Mouse (Mus musculus): ENCODE measurements at regions not wholly inside any gene's neighbourhood (a gene's known extent, or its start where the extent isn't known, plus 50 kb on each side); places are given as distances from the start of the nearest gene placed in this dataset.

DNA sequence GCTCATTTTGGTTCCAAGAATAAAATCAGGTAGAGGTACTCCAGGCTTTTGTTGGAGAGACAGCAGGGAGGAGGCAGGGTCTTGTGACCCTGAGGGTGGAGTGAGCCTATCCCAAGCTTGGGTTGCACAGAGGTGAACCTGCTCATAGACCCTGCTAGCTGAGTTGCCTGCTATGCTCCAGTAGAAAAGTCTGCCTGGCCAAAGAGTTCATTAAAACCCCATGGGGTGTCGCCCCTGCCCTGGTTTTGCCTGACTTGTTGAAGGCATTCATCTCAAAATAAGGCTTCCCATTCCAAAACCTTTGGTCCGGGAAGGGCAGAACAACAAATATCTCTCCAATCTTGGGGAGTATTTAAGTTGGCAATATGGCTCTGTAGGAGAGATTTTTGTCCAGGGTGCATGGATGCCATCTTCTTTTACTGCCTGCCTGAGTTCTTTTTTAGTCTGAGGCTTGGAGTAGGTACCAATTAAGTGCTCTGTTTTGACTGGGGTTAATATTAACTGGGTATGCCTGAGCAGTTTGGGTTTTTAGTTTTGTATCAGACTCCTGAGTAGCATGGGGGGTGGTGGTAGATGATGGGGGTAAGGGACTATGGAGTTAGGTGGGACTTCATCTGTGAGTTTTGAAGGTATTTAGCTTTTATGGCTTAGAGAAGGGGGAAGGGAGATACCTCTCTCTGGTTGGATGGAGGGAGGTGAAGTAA lies 120.8 kb upstream of the Tmem164 start:
- 60% methylated on average over 2 of the region's 2 CpGs for WGBS

GRCm38 (mm10) chrX:142561788-142562187 lies 119.4 kb upstream of the Tmem164 start:
- WGBS, result 84% methylated on average over 5 of the region's 5 CpGs
- no peak overlapping the region for H3K27ac ChIP-seq (replicated peaks)
- H3K27me3 ChIP-seq (ENCODE audit: low read depth, poor library complexity, severe bottlenecking), result peaks cover 87% of the 10 kb centered on the region
- no peaks in the 10 kb centered on the region for H3K36me3 ChIP-seq
- H3K4me3 ChIP-seq, result no peak overlapping the region
- no peaks in the 10 kb centered on the region for H3K4me1 ChIP-seq
- DNase-seq (ENCODE audit: low spot score), result no peak
- H3K9me3 ChIP-seq (replicated peaks), result no peaks in the 10 kb centered on the region

More for the DNA sequence above, 120.8 kb upstream of the Tmem164 start:
- no peak overlapping the region for H3K27ac ChIP-seq (replicated peaks)
- H3K27me3 ChIP-seq (ENCODE audit: low read depth, poor library complexity, severe bottlenecking), result peaks cover 77% of the 10 kb centered on the region
- no peaks in the 10 kb centered on the region for H3K9me3 ChIP-seq (replicated peaks)
- H3K4me1 ChIP-seq, result no peaks in the 10 kb centered on the region
- H3K36me3 ChIP-seq, result no peaks in the 10 kb centered on the region
- no peak for DNase-seq (ENCODE audit: low spot score)
- no peak overlapping the region for H3K4me3 ChIP-seq

DNA sequence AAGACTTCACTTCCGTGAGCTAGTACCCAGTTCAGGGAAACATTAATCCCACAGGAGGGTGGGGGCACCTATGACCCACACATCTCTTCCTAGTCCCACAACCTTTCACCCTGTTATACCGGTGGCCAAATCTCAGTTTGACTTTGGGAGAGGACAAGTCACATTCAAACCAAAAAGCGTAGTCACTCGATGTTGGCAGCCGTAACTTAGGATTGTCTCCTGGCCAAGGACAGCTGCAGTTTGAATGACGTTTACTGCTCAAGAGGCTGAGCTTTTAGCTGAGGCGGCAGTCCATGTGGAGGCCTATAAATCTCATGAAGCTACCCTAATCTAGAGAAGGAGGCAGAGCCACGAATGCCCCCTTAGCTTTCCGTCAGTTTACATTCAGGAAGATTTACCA lies 117.0 kb upstream of the Tmem164 start:
- Histone ChIP-seq H3K4me3 (no peak overlapping the region), H3K4me1 (no peaks in the 10 kb centered on the region), H3K27me3 (ENCODE audit: low read depth, poor library complexity, severe bottlenecking) (peaks cover 93% of the 10 kb centered on the region), H3K36me3 (no peaks in the 10 kb centered on the region), H3K27ac (replicated peaks) (no peak overlapping the region), H3K9me3 (replicated peaks) (no peaks in the 10 kb centered on the region)
- DNase-seq (ENCODE audit: low spot score), result no peak
- 85% methylated on average over 9 of the region's 9 CpGs for WGBS

DNA sequence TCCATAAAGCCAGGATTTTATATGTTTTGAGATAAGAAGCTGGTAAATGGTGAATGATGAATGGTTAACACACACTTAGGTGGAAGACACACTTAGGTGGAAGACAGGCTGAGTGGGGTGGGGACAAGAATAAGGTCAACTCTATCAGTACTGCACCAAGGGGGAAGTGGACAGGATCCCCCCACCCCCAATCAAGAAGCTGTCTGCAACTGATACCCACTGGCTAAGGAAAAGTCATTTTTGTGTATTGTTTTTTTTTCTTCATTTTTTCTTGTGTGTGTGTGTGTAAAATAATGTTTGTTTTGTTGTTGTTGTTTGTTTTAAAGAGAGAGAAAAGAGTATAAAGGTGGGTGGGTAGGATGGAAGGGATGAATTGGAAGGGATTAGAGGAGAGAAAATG lies 109.4 kb upstream of the Tmem164 start:
- Histone ChIP-seq H3K36me3 (no peaks in the 10 kb centered on the region), H3K4me1 (no peaks in the 10 kb centered on the region), H3K9me3 (replicated peaks) (no peaks in the 10 kb centered on the region), H3K27me3 (ENCODE audit: low read depth, poor library complexity, severe bottlenecking) (peaks cover 59% of the 10 kb centered on the region), H3K4me3 (no peak overlapping the region), H3K27ac (replicated peaks) (no peak overlapping the region)
- DNase-seq (ENCODE audit: low spot score), result no peak

- H3K27me3 ChIP-seq (ENCODE audit: low read depth, poor library complexity, severe bottlenecking), result peaks cover 56% of the 10 kb centered on the region
- 91% methylated on average over 4 of the region's 4 CpGs for WGBS
These were observed 107.2 kb upstream of the Tmem164 start for GRCm38 (mm10) chrX:142574022-142574421.

GRCm38 (mm10) chrX:142574945-142575710 lies 106.1 kb upstream of the Tmem164 start:
- H3K27me3 ChIP-seq (ENCODE audit: low read depth, poor library complexity, severe bottlenecking), result peaks cover 62% of the 10 kb centered on the region
- WGBS, result 63% methylated on average over 10 of the region's 10 CpGs
- no peaks in the 10 kb centered on the region for H3K9me3 ChIP-seq (replicated peaks)
- no peak for DNase-seq (ENCODE audit: low spot score)
- no peaks in the 10 kb centered on the region for H3K36me3 ChIP-seq
- no peak overlapping the region for H3K4me3 ChIP-seq
- no peak overlapping the region for H3K27ac ChIP-seq (replicated peaks)
- H3K4me1 ChIP-seq, result no peaks in the 10 kb centered on the region

More at GRCm38 (mm10) chrX:142574022-142574421, 107.2 kb upstream of the Tmem164 start:
- no peak for DNase-seq (ENCODE audit: low spot score)
- Histone ChIP-seq H3K27ac (replicated peaks) (no peak overlapping the region), H3K4me3 (no peak overlapping the region), H3K9me3 (replicated peaks) (no peaks in the 10 kb centered on the region), H3K36me3 (no peaks in the 10 kb centered on the region), H3K4me1 (no peaks in the 10 kb centered on the region)

- 85% methylated on average over 3 of the region's 3 CpGs for WGBS
- Histone ChIP-seq H3K4me3 (no peak overlapping the region), H3K36me3 (no peaks in the 10 kb centered on the region), H3K27me3 (ENCODE audit: low read depth, poor library complexity, severe bottlenecking) (peaks cover 71% of the 10 kb centered on the region), H3K27ac (replicated peaks) (no peak overlapping the region), H3K9me3 (replicated peaks) (no peaks in the 10 kb centered on the region), H3K4me1 (no peaks in the 10 kb centered on the region)
- no peak for DNase-seq (ENCODE audit: low spot score)
These were observed 105.1 kb upstream of the Tmem164 start for GRCm38 (mm10) chrX:142576127-142576526.

DNA sequence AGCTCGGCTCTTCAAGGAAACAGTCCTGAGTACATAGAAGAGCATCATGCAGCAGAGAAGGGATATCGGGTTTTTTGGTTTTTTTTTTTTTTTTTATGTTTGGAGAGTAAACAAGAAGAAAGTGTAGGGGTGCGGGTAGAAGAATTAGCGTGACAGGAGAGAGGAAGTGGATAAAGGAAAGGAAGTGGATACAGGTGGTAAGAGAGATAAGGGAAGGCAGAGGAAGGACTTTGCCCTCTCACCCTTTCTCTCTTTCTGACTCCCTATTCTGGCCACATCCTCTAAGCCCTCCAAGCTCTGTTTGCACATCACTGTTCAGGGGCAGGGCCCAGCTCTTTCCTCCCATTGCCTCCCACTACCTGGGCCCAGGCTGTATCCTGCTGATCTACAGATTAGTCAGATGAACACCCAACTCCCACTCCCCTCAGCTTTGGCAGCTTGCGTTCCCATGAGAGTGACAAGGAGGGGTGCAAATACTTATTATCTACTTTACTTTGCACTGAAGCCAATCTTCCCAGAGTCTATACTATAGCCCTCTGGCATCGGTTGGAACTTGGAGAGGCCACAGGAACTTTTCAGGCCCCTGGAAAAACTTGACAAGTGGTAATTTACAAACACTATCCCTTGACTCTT lies 103.6 kb upstream of the Tmem164 start:
- Histone ChIP-seq H3K4me3 (no peak overlapping the region), H3K4me1 (no peaks in the 10 kb centered on the region), H3K36me3 (no peaks in the 10 kb centered on the region), H3K27me3 (ENCODE audit: low read depth, poor library complexity, severe bottlenecking) (peaks cover 80% of the 10 kb centered on the region), H3K27ac (replicated peaks) (no peak overlapping the region), H3K9me3 (replicated peaks) (no peaks in the 10 kb centered on the region)
- WGBS, result 85% methylated on average over 6 of the region's 6 CpGs
- no peak for DNase-seq (ENCODE audit: low spot score)

DNA sequence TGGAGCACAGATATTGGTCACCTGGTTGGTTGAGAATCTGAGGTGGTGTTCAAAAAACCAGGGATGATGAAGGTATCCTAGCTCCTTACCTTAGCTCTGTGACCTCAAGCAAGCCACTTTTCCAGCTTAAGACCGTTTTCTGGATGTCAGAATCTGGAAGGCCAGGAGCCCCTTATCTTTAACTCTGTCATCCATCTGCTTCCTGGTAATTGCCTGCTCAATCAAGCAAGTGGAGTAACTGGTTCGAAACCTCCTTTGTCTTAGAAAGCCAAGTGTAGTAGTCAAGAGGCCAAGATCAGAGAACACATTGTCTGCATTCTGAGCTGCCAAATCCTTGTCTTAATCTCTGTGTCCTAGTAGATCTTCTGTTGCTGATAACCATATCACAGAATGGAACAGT lies 95.9 kb upstream of the Tmem164 start:
- no peaks in the 10 kb centered on the region for H3K4me1 ChIP-seq
- DNase-seq (ENCODE audit: low spot score), result no peak
- H3K27ac ChIP-seq (replicated peaks), result no peak overlapping the region
- peaks cover 84% of the 10 kb centered on the region for H3K27me3 ChIP-seq (ENCODE audit: low read depth, poor library complexity, severe bottlenecking)
- H3K36me3 ChIP-seq, result no peaks in the 10 kb centered on the region
- WGBS, result 83% methylated on average over 2 of the region's 2 CpGs
- H3K9me3 ChIP-seq (replicated peaks), result no peaks in the 10 kb centered on the region
- no peak overlapping the region for H3K4me3 ChIP-seq

- no peak overlapping the region for H3K27ac ChIP-seq (replicated peaks)
- peaks cover 82% of the 10 kb centered on the region for H3K27me3 ChIP-seq (ENCODE audit: low read depth, poor library complexity, severe bottlenecking)
- WGBS, result 89% methylated on average over 2 of the region's 2 CpGs
- no peaks in the 10 kb centered on the region for H3K4me1 ChIP-seq
- no peaks in the 10 kb centered on the region for H3K9me3 ChIP-seq (replicated peaks)
- DNase-seq (ENCODE audit: low spot score), result no peak
- H3K36me3 ChIP-seq, result no peaks in the 10 kb centered on the region
- H3K4me3 ChIP-seq, result no peak overlapping the region
These were observed 81.8 kb upstream of the Tmem164 start for GRCm38 (mm10) chrX:142599377-142599776.

- H3K9me3 ChIP-seq (replicated peaks), result no peaks in the 10 kb centered on the region
- no peaks in the 10 kb centered on the region for H3K36me3 ChIP-seq
- 92% methylated on average over 1 of the region's 1 CpGs for WGBS
- no peaks in the 10 kb centered on the region for H3K4me1 ChIP-seq
- no peak overlapping the region for H3K27ac ChIP-seq (replicated peaks)
- no peak for DNase-seq (ENCODE audit: low spot score)
- H3K27me3 ChIP-seq (ENCODE audit: low read depth, poor library complexity, severe bottlenecking), result peaks cover 84% of the 10 kb centered on the region
- H3K4me3 ChIP-seq, result no peak overlapping the region
These were observed 80.4 kb upstream of the Tmem164 start for GRCm38 (mm10) chrX:142600782-142601181.

GRCm38 (mm10) chrX:142605088-142605487 lies 76.1 kb upstream of the Tmem164 start:
- H3K4me3 ChIP-seq, result no peak overlapping the region
- WGBS, result 92% methylated on average over 3 of the region's 3 CpGs
- peaks cover 87% of the 10 kb centered on the region for H3K27me3 ChIP-seq (ENCODE audit: low read depth, poor library complexity, severe bottlenecking)

More at GRCm38 (mm10) chrX:142605088-142605487, 76.1 kb upstream of the Tmem164 start:
- Histone ChIP-seq H3K4me1 (no peaks in the 10 kb centered on the region), H3K36me3 (no peaks in the 10 kb centered on the region), H3K27ac (replicated peaks) (no peak overlapping the region), H3K9me3 (replicated peaks) (no peaks in the 10 kb centered on the region)
- no peak for DNase-seq (ENCODE audit: low spot score)
